Mouse (Mus musculus): ENCODE results near the gene Tas2r135.

GRCm38 (mm10) chr6:42362074-42362473 is 43.2 kb upstream of the Tas2r135 start:
- no peak for TF ChIP-seq CTCF (IDR thresholded peaks at IDR 0.05 in 2 of 3, conservative IDR thresholded peaks at IDR 0.05 in 1 of 3; ENCODE audit: control insufficient read depth in 1 of 3, insufficient read depth in 1 of 3, low read depth in 2 of 3, low read length in 3 of 3, poor library complexity in 1 of 3, severe bottlenecking in 1 of 3)
- no peak for TF ChIP-seq TBP (IDR thresholded peaks at IDR 0.05; ENCODE audit: low read depth, low read length)
- no peak for TF ChIP-seq USF1 (IDR thresholded peaks at IDR 0.05; ENCODE audit: low read depth, low read length)
- TF ChIP-seq KAT2A (conservative IDR thresholded peaks at IDR 0.05; ENCODE audit: low read depth, low read length), result no peak
